Mouse (Mus musculus) spleen, adult 2 months (tissue): ENCODE data around the gene Zg16. TPM values are rescaled to one million over a fixed set of nuclear protein-coding genes. Genes with fewer than 3 reads are reported as not detected.
A peak's percentile ranks its signal among the peaks of the same experiment; 100 is the strongest.

Experiments used
- DNase-seq, 2 experiments: peaks; one replicate each; pipeline versions ENCODE4 v3.0.0 to v3.0.0-alpha.2; 2012 to 2021; ENCODE audit warnings: low spot score in 2 of 2, low read depth in 1 of 2
- H3K27ac ChIP-seq: fragments of 200-500 bp; 2 replicates; pipeline ENCODE4 v1.5.1; 2012; ENCODE audit warnings: low read length, inconsistent platforms; ENCODE audit not compliant: insufficient read depth
- H3K27me3 ChIP-seq: fragments of 200-500 bp; 2 replicates; pipeline ENCODE4 v1.6.1; 2012; ENCODE audit warnings: mild to moderate bottlenecking, moderate library complexity, low read length, inconsistent platforms; ENCODE audit not compliant: control insufficient read depth, insufficient read depth
- H3K36me3 ChIP-seq: fragments of 200-500 bp; 2 replicates; pipeline ENCODE4 v1.6.1; 2012; ENCODE audit warnings: mild to moderate bottlenecking, low read length, inconsistent platforms; ENCODE audit not compliant: control insufficient read depth, insufficient read depth
- H3K4me1 ChIP-seq: fragments of 200-500 bp; 2 replicates; pipeline ENCODE4 v1.6.1; 2011; ENCODE audit warnings: inconsistent platforms; ENCODE audit not compliant: control insufficient read depth, insufficient read depth, insufficient read length
- H3K4me3 ChIP-seq: fragments of 200-500 bp; 2 replicates; pipeline ENCODE4 v1.5.1; 2011; ENCODE audit warnings: mild to moderate bottlenecking, inconsistent platforms; ENCODE audit not compliant: insufficient read depth, insufficient read length; ENCODE audit errors: extremely low read depth
- CTCF ChIP-seq: fragments of 200-500 bp; IDR thresholded peaks from 2 replicates; pipeline ENCODE4 v1.5.1; 2011; ENCODE audit warnings: mild to moderate bottlenecking, inconsistent platforms; ENCODE audit not compliant: insufficient read depth, insufficient read length, insufficient replicate concordance; ENCODE audit errors: extremely low read depth
- POLR2A ChIP-seq: fragments of 200-500 bp; IDR thresholded peaks from 2 replicates; pipeline ENCODE4 v1.6.1; 2011; ENCODE audit warnings: low read depth, low read length, inconsistent platforms
- WGBS: fragments of 180-500 bp; shearing (Covaris S2); methylation state at CpG from one replicate; pipeline ENCODE4 v1.1.7; 2018; 5-methylcytosine and 5-hydroxymethylcytosine counted together
- polyA plus RNA-seq: library from polyadenylated mRNA; depleted of rRNA; stranded (reverse); fragments of >200 nt; gene quantifications from 2 replicates; pipeline ENCODE4 v1.2.3, GENCODE M21; 2012

Zg16 gene
- polyA plus RNA-seq, 1 experiment = 1,018 TPM

GRCm38 (mm10) chr7:127016971-127017949, 69.9 kb downstream of the Zg16 start, which contains the start of gene Pagr1a:
Gene Pagr1a, minus strand, starts transcription at chr7:127017352.
- TF ChIP-seq POLR2A = peak; percentile 50; the same call in 1 of the 2 replicates
- TF ChIP-seq CTCF = peak; percentile 76
- Histone ChIP-seq H3K4me3 (peak within 1 kb of the TSS; percentile 76), H3K4me1 (peaks cover 22% of the 10 kb centered on the region), H3K27me3 (no peaks in the 10 kb centered on the region), H3K27ac (peak within 1 kb of the TSS; percentile 93), H3K36me3 (peaks cover 3% of the 10 kb centered on the region)
- 3% methylated on average over 39 of the region's 39 CpGs for WGBS
- DNase-seq = peak; percentile 97 to 99

- Histone ChIP-seq H3K36me3 (peaks cover 2% of the 10 kb centered on the region; the same call in 1 of the 2 replicates), H3K27me3 (no peaks in the 10 kb centered on the region), H3K27ac (peak overlapping the region; percentile 93), H3K4me1 (peaks cover 16% of the 10 kb centered on the region), H3K4me3 (peak overlapping the region; percentile 76)
- WGBS = under 1% methylated on average over 22 of the region's 22 CpGs
- TF ChIP-seq POLR2A = peak; percentile 10; the same call in 1 of the 2 replicates
- TF ChIP-seq CTCF = no peak
- no peak for DNase-seq
Measured at GRCm38 (mm10) chr7:127016486-127016938, 70.6 kb downstream of the Zg16 start.

- TF ChIP-seq CTCF (no peak), POLR2A (no peak)
- DNase-seq = no peak
- peak within 1 kb of the TSS; percentile 93 for H3K27ac ChIP-seq
- H3K36me3 ChIP-seq = peaks cover 2% of the 10 kb centered on the region; the same call in 1 of the 2 replicates
- peaks cover 14% of the 10 kb centered on the region for H3K4me1 ChIP-seq
- H3K4me3 ChIP-seq = peak within 1 kb of the TSS; percentile 76
- H3K27me3 ChIP-seq = no peaks in the 10 kb centered on the region
Measured at GRCm38 (mm10) chr7:127016481-127016485, 70.8 kb downstream of the Zg16 start, which contains the start of gene Pagr1b. Gene Pagr1b, minus strand, starts transcription at chr7:127016484.

GRCm38 (mm10) chr7:127016081-127016480, 71.0 kb downstream of the Zg16 start:
- H3K36me3 ChIP-seq = peaks cover 2% of the 10 kb centered on the region; the same call in 1 of the 2 replicates
- H3K27me3 ChIP-seq = no peaks in the 10 kb centered on the region
- 15% methylated on average over 10 of the region's 10 CpGs for WGBS
- DNase-seq = no peak
- H3K4me1 ChIP-seq = peaks cover 12% of the 10 kb centered on the region
- no peak for TF ChIP-seq POLR2A
- no peak for TF ChIP-seq CTCF
- peak overlapping the region; percentile 76 for H3K4me3 ChIP-seq
- H3K27ac ChIP-seq = peak overlapping the region; percentile 93

GRCm38 (mm10) chr7:127014993-127015392, 72.1 kb downstream of the Zg16 start:
- Histone ChIP-seq H3K4me1 (peaks cover 6% of the 10 kb centered on the region; the same call in 1 of the 2 replicates), H3K4me3 (no peak overlapping the region), H3K27ac (no peak overlapping the region), H3K36me3 (peaks cover 2% of the 10 kb centered on the region; the same call in 1 of the 2 replicates), H3K27me3 (no peaks in the 10 kb centered on the region)
- no peak for DNase-seq
- TF ChIP-seq POLR2A (no peak), CTCF (no peak)
- 92% methylated on average over 12 of the region's 12 CpGs for WGBS

- peak; percentile 57 for DNase-seq
- Histone ChIP-seq H3K4me3 (peak within 1 kb of the TSS; percentile 72), H3K27ac (peak within 1 kb of the TSS; percentile 89), H3K36me3 (peaks cover 2% of the 10 kb centered on the region; the same call in 1 of the 2 replicates), H3K27me3 (no peaks in the 10 kb centered on the region), H3K4me1 (peaks cover 7% of the 10 kb centered on the region; the same call in 1 of the 2 replicates)
- WGBS = 2% methylated on average over 11 of the region's 11 CpGs
- no peak for TF ChIP-seq POLR2A
- no peak for TF ChIP-seq CTCF
Measured at GRCm38 (mm10) chr7:127014320-127014719, 72.8 kb downstream of the Zg16 start, which contains the start of gene Mvp. Gene Mvp, minus strand, starts transcription at chr7:127014621.

- Histone ChIP-seq H3K4me1 (peaks cover 16% of the 10 kb centered on the region; the same call in 1 of the 2 replicates), H3K27me3 (no peaks in the 10 kb centered on the region), H3K27ac (no peak overlapping the region), H3K36me3 (peaks cover 2% of the 10 kb centered on the region; the same call in 1 of the 2 replicates), H3K4me3 (no peak overlapping the region)
- no peak for TF ChIP-seq CTCF
- TF ChIP-seq POLR2A = no peak
- WGBS = 86% methylated on average over 6 of the region's 6 CpGs
- no peak for DNase-seq
Measured at GRCm38 (mm10) chr7:127013385-127013784, 73.7 kb downstream of the Zg16 start.
